Mouse (Mus musculus): ENCODE data around the gene Znfx1. TPM values are rescaled to one million over a fixed set of nuclear protein-coding genes. Genes with fewer than 3 reads are reported as not detected.

Znfx1 gene
- 60.4 to 67.9 TPM (median 64.2 TPM) in 4 replicates for total RNA-seq (2023; ENCODE audit: inconsistent age)

DNA sequence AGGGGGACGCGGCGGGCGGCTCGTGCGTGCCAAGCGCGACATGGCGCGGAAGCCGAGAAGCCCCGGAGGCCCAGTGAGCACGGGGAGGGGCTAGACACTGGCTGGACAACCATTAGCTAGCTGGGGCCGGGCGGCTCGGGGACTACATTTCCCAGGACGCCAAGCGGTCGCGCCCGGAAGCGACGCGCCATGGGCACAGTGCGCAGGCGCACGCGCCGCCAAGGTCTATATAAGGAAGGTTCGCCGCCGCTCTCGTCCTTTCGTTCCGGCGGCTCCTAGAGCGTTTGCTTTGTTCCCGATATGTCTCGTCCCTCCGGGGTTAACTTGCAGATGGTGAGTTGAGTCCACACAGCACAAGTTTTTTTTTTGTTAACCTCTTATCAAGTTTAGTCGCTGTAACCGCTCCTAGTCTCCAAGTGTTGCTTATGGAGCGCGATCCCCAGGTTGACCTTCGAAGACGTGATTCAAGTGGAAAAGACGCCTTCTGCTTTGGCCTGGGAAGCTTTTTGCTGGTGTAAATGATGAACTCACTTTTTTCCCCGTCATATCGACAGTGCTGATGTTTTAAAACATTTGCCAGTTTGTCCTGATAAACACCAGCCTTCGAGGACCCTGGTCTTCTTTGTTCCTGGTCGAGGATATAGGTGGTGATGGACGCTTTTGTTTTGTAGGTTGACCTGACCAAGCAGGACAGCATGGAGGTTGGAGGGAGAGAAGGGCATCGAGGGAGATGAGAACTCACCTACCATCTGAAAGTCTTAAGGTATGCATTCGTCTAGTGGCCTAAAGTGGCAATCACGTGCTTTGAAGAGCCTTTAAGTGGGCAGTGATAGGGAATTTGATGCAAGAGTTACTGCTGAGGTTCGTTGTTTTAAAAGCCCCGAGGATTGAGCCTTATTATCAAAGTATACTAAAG lies at the start of gene Znfx1:
TSS of gene Znfx1 (minus strand) at position 51 of the 916 bp plus-strand sequence.

DNA sequence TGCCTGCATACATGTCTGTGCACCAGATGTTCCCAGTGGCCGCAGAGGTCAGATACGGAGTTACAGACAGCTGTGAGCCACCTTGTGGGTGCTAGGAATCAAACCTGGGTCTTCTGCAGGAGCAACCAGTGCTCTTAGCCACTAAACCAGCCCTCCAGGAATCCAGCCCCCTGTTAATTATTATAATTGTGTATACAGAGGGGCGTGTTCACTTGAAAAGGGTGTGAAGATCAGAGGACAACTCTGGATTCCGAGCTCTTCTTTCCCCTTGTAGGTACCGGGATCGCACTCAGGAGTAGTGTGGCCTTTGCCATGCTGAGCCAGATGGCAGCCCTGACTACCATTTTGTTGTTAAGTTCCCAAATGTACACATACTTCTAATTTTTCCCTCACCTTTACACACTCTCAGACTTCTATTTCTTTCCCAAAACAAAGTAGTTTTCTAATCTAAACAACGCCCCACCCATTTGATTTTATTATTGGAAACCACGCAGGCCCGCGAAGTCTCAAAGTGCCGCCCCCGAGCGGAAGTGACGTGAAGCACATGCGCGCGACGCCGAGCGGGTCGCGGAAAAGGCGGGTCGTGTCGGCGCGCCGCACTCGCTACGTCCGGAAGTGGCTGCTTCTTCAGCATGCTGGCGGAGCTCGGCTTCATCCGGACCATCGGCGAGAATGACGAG lies 48.0 kb downstream of the Znfx1 start, which contains the start of gene Ddx27:
TSS of gene Ddx27 (plus strand) at position 492 of the 680 bp plus-strand sequence.

DNA sequence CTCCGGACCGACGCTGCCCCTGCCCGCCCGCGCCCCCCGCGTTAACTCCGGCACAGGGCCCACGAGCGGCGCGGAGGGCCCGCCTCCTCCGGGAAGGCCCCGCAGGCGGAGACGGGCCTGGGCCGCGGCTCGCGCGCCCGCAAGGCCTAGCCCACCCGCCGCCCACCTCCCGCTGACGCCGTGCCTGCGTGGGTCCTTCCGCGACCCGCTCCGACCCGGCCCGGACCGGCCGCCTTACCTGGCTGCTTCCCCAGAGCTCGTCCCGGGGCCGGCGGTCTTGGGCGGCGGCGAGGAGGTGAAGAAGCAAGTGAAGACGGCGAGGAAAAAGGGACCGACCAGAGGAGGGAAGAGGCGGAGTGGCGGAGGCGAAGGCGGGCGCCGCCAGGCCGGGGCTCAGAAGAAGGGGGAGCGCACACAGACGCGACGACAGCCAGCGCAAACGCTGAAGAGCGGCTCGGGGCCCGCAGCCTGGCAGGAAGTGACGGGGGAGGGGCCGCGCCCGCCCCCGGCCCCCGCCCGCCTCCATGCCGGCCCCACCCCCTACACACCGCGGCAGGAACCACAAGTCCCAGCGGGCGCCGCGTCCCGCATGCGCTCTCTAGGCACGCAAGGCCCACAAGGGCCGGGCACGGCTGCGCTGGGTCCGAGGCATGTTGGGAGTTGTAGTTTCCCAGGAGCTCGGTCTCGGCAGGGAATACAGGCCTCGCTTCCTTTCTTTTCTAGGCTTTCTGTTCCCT lies 66.9 kb downstream of the Znfx1 start, which contains the start of gene Stau1:
TSS of gene Stau1 (minus strand) at position 504 of the 737 bp plus-strand sequence.

Other genes with a start within 250 kb of the Znfx1 start
- gene Cse1l, start 157.0 kb downstream of the Znfx1 start, total RNA-seq (2023; ENCODE audit: inconsistent age): 93.3 to 99.2 TPM (median 95.8 TPM) in 4 replicates
- gene Stau1, start 66.7 kb downstream of the Znfx1 start, total RNA-seq (2023; ENCODE audit: inconsistent age): 69.9 to 71.5 TPM (median 70.4 TPM) in 4 replicates
- gene Ddx27, start 47.8 kb downstream of the Znfx1 start, total RNA-seq (2023; ENCODE audit: inconsistent age): 97.2 to 115 TPM (median 105 TPM) in 4 replicates
- 6.1 to 7.6 TPM (median 7.1 TPM) in 4 replicates for gene Kcnb1, start 127.1 kb upstream of the Znfx1 start, total RNA-seq (2023; ENCODE audit: inconsistent age)
- 0.30 to 0.51 TPM in 2 of 4 replicates, not detected in the others for gene Ptgis, start 177.6 kb upstream of the Znfx1 start, total RNA-seq (2023; ENCODE audit: inconsistent age)

Measured in B cell, adult (primary cell).